Mouse (Mus musculus) lung, postnatal 0 days (tissue): Measurements from ENCODE around the gene Igsf3. TPM values are rescaled to one million over a fixed set of nuclear protein-coding genes. Genes with fewer than 3 reads are reported as not detected.

Experiments
- ATAC-seq: fragments of 200-750 bp; cut with Nextera tagmentation; 2 replicates; pipeline ENCODE4 v1.8.0; 2017; ENCODE audit warnings: moderate library complexity
- DNase-seq: peaks from one replicate; pipeline ENCODE4 v3.0.0-alpha.2; 2016; ENCODE audit warnings: low spot score
- H3K27ac ChIP-seq: fragments of 300-500 bp; sonication (generic); 2 replicates; pipeline ENCODE4 v1.5.1; 2014; ENCODE audit warnings: antibody characterized with exemption, mild to moderate bottlenecking, low read length, mixed read lengths
- H3K27me3 ChIP-seq: fragments of 300-500 bp; sonication (generic); replicated peaks from 2 replicates; pipeline ENCODE4 v1.6.1; 2014; ENCODE audit warnings: low read length, mixed read lengths; ENCODE audit not compliant: insufficient read depth
- H3K36me3 ChIP-seq: fragments of 300-500 bp; sonication (generic); 2 replicates; pipeline ENCODE4 v1.6.1; 2014; ENCODE audit warnings: low read length, mixed read lengths; ENCODE audit not compliant: insufficient read depth
- H3K4me1 ChIP-seq: fragments of 300-500 bp; sonication (generic); 2 replicates; pipeline ENCODE4 v1.6.1; 2014; ENCODE audit warnings: antibody characterized with exemption, low read depth, low read length, mixed read lengths; ENCODE audit not compliant: insufficient read depth
- H3K4me2 ChIP-seq: fragments of 300-500 bp; sonication (generic); replicated peaks from 2 replicates; pipeline ENCODE4 v1.6.1; 2014; ENCODE audit warnings: low read depth, mild to moderate bottlenecking, low read length, moderate library complexity, mixed read lengths
- H3K4me3 ChIP-seq: fragments of 300-500 bp; sonication (generic); 2 replicates; pipeline ENCODE4 v1.5.1; 2014; ENCODE audit warnings: low read depth, low read length
- H3K9ac ChIP-seq: fragments of 300-500 bp; sonication (generic); replicated peaks from 2 replicates; pipeline ENCODE4 v1.6.1; 2014; ENCODE audit warnings: low read depth, mild to moderate bottlenecking
- H3K9me3 ChIP-seq: fragments of 300-500 bp; sonication (generic); 2 replicates; pipeline ENCODE4 v1.6.1; 2016; ENCODE audit warnings: low read length, mixed read lengths
- CTCF ChIP-seq: IDR thresholded peaks from 2 replicates; pipeline ENCODE4 v1.5.1; 2016; ENCODE audit warnings: antibody characterized with exemption, mild to moderate bottlenecking
- EP300 ChIP-seq: IDR thresholded peaks from 2 replicates; pipeline ENCODE4 v1.6.1; 2016; ENCODE audit warnings: antibody characterized with exemption, mild to moderate bottlenecking, control low read depth
- WGBS: fragments of 180-500 bp; shearing (Covaris S2); extraction: QIAGEN DNeasy Blood & Tissue Kit; methylation state at CpG from one replicate; pipeline ENCODE4 v1.1.7; 2014; 5-methylcytosine and 5-hydroxymethylcytosine counted together
- polyA plus RNA-seq: library from polyadenylated mRNA; unstranded; fragments of >200 nt; fragmentation: Nextera tagmentation; extraction: Ambion mirVana; gene quantifications from 2 replicates; pipeline ENCODE4 v1.2.1, GENCODE M21; 2015

Gene Igsf3
- polyA plus RNA-seq, 1 experiment from 2014 or later: 16.9 TPM

DNA sequence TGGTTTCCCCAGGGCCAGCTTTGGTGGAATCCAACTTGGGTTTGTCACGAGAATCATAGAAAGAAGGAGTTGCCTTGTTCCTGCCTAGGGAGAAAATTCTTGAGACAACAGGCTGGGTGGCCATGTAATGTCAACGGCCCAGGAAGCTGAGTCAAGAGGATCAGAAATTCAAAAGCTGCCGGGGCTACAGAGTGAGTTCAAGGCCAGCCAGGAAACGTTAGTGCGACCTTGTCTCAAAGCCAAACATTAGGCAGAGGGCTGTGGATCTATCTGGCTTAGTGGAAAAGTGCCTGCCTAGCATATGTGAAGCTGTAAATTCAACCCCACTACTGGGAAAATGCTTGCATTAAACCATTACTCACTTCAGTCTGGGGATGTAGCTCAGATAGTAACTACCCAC, 110.6 kb downstream of the Igsf3 start:
- Histone ChIP-seq H3K4me2 (no peak overlapping the region), H3K4me1 (no peaks in the 10 kb centered on the region), H3K9ac (no peak overlapping the region), H3K27ac (no peak overlapping the region), H3K36me3 (no peaks in the 10 kb centered on the region), H3K27me3 (no peaks in the 10 kb centered on the region), H3K4me3 (no peak overlapping the region), H3K9me3 (no peaks in the 10 kb centered on the region)
- 60% methylated on average over 5 of the region's 5 CpGs for WGBS
- ATAC-seq (no peak), DNase-seq (no peak)
- no peak for TF ChIP-seq CTCF

DNA sequence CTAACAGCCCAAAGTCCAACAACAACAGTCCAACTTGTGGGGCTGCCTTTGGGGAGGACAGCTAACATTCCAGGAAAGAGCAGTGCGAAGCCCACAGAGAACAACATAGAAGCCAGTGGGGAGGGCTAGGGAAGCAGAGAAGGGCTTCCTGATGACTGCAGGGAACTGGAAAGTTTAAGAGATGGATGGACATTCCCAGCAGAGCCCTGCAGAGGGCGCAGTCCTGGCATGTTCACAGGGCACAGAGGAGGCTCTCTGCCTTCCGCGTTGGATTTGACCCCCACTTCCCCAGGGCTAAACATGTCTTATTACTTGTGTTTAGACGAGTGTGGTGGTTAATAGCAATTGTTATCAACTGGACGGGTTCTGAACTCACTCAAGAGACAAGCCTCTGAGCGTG, 111.3 kb downstream of the Igsf3 start:
- H3K27me3 ChIP-seq: no peaks in the 10 kb centered on the region
- DNase-seq (no peak), ATAC-seq (no peak)
- H3K4me3 ChIP-seq: no peak overlapping the region
- H3K36me3 ChIP-seq: no peaks in the 10 kb centered on the region
- H3K9me3 ChIP-seq: no peaks in the 10 kb centered on the region
- H3K4me1 ChIP-seq: no peaks in the 10 kb centered on the region
- WGBS: 72% methylated on average over 7 of the region's 7 CpGs
- no peak overlapping the region for H3K27ac ChIP-seq
- TF ChIP-seq CTCF (peak; percentile 33; the same call in 1 of the 2 replicates), EP300 (no peak)
- H3K9ac ChIP-seq: no peak overlapping the region
- H3K4me2 ChIP-seq: no peak overlapping the region

DNA sequence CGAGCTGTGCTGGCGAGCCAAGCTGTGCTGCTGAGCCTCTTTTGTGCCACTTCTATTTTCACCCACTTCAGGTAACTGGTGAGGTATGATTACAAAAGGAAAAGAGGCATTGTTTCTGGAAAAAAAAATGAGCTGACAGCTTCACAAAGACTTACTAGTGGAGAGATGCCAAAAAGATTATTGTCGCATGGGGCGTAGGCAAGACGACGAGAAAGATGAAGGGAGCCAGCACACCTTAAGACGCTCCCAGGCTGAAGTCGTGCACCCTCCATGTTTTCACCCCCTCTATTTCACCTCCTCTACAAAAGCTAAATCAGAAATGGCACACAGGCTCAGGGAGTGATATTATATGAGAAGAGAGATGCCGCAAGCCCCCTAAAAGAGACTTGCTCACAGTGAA, 113.6 kb downstream of the Igsf3 start:
- H3K36me3 ChIP-seq: no peaks in the 10 kb centered on the region
- no peak for ATAC-seq
- 58% methylated on average over 9 of the region's 9 CpGs for WGBS
- no peak overlapping the region for H3K9ac ChIP-seq
- TF ChIP-seq CTCF (no peak), EP300 (no peak)
- no peaks in the 10 kb centered on the region for H3K4me1 ChIP-seq
- no peak overlapping the region for H3K4me2 ChIP-seq
- no peak for DNase-seq
- H3K27me3 ChIP-seq: no peaks in the 10 kb centered on the region
- no peaks in the 10 kb centered on the region for H3K9me3 ChIP-seq
- no peak overlapping the region for H3K4me3 ChIP-seq
- H3K27ac ChIP-seq: no peak overlapping the region

DNA sequence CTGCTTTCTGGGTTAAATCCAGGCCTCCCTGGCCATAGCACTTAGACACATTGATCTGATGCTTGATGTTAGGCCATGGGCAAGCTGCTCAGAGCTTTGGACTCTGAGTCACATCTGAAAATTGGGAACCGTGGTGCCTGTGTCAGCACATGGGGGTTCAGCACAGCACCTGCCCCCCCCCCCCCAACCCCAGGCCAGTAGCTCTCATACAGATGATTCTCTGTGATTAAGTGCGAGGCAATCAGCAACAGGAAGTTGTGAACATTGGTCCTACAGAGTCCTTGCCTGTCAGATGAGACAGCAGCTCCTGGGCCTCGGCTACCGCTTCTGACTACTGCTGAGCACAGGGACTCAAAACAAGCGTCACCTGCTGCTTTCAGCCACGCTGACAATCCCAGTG, 116.0 kb downstream of the Igsf3 start:
- DNase-seq: no peak
- Histone ChIP-seq H3K9ac (no peak overlapping the region), H3K27ac (no peak overlapping the region), H3K4me1 (no peaks in the 10 kb centered on the region), H3K4me2 (no peak overlapping the region), H3K4me3 (no peak overlapping the region), H3K36me3 (no peaks in the 10 kb centered on the region), H3K9me3 (no peaks in the 10 kb centered on the region), H3K27me3 (no peaks in the 10 kb centered on the region)
- WGBS: 80% methylated on average over 6 of the region's 6 CpGs
- ATAC-seq: no peak
- TF ChIP-seq EP300 (no peak), CTCF (no peak)

- ATAC-seq (peak; percentile 86), DNase-seq (peak; percentile 93)
- Histone ChIP-seq H3K9me3 (no peaks in the 10 kb centered on the region), H3K36me3 (no peaks in the 10 kb centered on the region), H3K4me3 (no peak overlapping the region), H3K4me2 (no peak overlapping the region), H3K9ac (no peak overlapping the region), H3K4me1 (no peaks in the 10 kb centered on the region), H3K27me3 (no peaks in the 10 kb centered on the region), H3K27ac (no peak overlapping the region)
- TF ChIP-seq CTCF (peak; percentile 99), EP300 (no peak)
- WGBS: 31% methylated on average over 10 of the region's 10 CpGs
These were observed 117.1 kb downstream of the Igsf3 start for GRCm38 (mm10) chr3:101493937-101494459.

- Histone ChIP-seq H3K27ac (no peak overlapping the region), H3K4me2 (no peak overlapping the region), H3K27me3 (no peaks in the 10 kb centered on the region), H3K9ac (no peak overlapping the region), H3K4me1 (no peaks in the 10 kb centered on the region), H3K9me3 (no peaks in the 10 kb centered on the region), H3K36me3 (no peaks in the 10 kb centered on the region), H3K4me3 (no peak overlapping the region)
- WGBS: 89% methylated on average over 10 of the region's 10 CpGs
- ATAC-seq (no peak), DNase-seq (no peak)
- TF ChIP-seq EP300 (no peak), CTCF (no peak)
These were observed 120.6 kb downstream of the Igsf3 start for GRCm38 (mm10) chr3:101497432-101498030.
